Mouse (Mus musculus) ovary, postnatal 36 days (tissue): ENCODE results near the gene Kansl1l.
"Not testable (repeated sequence)": the region's sequence is repeated elsewhere in the genome, so short reads cannot be mapped to it uniquely, and the experiment has no call there.

Source experiments
- DNase-seq: peaks from one replicate; pipeline ENCODE4 v3.0.0; 2022; ENCODE audit warnings: low spot score, mixed read lengths

The Kansl1l gene

GRCm38 (mm10) chr1:66700149-66700692 lies 117.1 kb downstream of the Kansl1l start:
- DNase-seq, result no peak

DNA sequence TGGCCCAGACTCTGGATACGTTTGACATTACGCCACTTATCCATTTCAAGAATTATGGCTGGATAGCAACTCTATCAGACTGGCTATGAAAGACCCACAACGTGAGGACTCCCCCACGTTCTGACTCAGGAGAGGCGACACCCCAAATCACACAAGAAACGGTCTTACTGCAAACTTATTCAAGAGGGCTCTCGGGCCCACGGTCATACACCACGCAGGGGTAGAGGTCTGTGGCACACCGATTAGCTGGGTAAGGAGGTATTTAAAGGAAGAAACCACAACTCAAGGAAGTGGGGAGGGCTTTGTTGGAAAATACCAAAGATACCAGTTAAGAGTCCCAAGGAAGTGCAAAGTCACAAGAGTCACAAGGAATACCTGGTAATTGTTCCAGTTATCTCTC lies 117.7 kb downstream of the Kansl1l start:
- DNase-seq, result not testable (repeated sequence)

GRCm38 (mm10) chr1:66695296-66695695 lies 122.1 kb downstream of the Kansl1l start:
- no peak for DNase-seq

DNA sequence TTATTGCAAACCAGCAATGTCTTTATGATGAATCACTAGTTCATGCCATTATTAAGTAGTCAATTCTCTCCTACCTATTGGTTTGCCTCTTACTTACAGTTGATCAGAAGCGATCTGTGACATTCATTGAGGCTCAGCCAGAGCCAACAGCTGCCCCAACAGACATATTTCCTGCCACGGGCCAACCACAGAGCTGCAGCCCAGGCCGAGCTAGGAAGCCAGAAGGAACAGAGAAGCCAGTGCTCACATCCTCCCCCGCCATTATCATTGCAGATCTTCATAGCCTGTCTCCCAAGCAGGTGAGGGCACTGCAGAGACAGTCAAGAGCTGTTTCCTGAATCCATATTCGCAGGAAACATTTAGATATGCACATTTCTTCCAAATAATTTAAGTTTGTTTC lies 123.1 kb downstream of the Kansl1l start:
- no peak for DNase-seq

DNA sequence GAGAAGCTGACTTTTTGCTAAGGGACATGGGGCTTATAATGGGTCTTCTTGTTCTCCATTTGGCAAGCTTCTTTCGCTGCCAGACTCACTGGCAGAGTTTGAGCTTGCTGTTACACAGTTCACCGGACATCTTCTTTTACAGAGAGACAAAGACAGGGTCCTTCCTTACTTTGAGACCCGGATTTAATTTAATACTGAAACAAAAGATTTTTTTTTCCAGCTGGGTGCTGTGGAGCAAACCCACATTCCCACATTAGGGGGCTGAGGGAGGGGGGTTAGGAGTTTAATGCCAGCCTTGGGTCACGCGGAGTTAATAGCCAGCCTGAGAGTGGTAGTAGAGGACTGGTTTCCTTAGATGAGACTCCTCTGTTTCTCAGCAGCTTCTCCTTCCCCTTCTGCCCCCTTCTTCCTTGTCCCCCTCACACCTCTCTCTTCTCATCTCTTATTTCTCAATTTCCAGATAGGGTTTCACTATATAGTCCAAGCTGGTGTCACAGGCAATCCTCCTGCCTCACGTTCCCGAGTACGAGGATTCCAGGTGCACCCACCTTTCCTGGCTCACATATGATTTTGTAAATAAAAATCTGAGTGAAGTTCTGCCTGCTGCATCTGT lies 124.5 kb downstream of the Kansl1l start:
- DNase-seq, result no peak

DNA sequence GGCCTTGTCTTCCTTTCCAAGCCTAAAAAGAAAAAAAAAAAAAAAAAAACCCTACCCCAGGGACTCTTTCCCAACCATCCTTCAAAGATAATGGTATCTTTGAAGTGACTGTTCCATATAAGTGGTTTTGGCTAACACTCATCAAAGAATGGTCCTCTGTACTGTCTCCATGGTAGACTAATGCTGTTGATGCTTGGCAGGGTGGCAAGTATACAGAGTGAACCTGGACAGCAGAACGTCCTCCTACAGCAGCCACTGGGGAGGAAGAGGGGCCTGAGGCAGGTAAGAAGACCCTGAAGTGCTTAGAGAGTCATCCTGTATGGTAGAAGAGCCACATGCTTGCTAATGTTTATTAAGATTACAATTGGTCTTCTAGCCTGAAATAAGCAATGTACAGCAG lies 125.1 kb downstream of the Kansl1l start:
- no peak for DNase-seq

- DNase-seq, result no peak
Measured at GRCm38 (mm10) chr1:66691772-66692171, 125.6 kb downstream of the Kansl1l start.

- DNase-seq, result no peak
Measured at GRCm38 (mm10) chr1:66682974-66683373, 134.4 kb downstream of the Kansl1l start.

DNA sequence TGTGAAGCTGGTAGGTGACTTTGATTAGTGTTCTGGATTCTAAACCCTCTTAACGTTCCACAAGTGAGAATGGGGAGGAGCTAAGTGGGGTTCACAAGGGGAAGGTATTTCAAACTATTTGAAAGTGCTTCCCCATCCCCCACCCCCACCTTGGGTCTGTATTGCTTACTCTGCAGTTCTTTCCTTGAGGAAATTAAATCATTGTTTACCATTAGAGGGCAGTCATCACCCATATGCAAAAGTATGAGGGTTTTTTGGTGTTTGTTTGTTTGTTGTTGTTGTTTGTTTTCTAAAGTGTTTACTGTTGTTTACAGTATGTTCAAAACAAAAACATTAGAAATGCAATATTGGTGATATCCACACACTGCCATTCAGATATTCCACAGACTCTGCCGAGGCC lies 138.7 kb downstream of the Kansl1l start:
- no peak for DNase-seq

DNA sequence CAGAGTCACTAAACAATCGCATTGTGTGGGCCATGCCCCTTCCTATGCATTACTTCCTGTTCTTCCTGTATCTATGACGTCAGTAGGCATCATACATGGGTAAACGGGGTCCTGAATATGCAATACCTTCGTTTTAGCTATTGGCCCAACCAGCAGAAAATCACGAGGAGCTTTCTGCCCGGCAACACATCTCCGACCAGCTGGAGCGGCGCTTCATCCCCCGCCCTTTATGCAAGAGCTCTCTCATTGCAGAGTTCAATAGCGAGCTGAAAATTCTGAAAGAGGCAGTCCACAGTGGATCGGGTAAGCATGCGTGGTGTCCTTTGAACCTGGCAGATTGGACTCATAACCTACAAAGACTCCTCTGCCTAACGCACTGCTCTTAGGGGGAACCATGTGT lies 139.4 kb downstream of the Kansl1l start:
- no peak for DNase-seq

DNA sequence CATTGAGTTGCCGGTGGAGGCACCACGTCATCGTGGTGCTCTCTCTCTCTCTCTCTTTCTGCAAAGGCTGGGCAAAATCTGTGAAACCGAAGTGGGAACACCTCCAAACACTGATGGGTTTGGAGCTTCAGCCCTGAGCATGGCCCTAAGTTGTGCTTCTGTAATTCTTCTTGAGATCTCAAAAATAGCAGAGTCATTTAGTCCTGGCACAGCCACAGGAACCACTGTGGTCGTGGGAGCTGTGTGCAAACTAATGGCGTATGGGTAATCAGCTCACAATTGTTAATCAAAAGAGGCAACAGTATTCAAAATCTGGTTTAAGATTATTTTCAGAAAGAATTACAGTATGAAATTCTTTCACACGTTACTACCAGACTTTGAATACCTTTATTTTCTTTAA lies 144.6 kb downstream of the Kansl1l start:
- DNase-seq, result no peak

DNA sequence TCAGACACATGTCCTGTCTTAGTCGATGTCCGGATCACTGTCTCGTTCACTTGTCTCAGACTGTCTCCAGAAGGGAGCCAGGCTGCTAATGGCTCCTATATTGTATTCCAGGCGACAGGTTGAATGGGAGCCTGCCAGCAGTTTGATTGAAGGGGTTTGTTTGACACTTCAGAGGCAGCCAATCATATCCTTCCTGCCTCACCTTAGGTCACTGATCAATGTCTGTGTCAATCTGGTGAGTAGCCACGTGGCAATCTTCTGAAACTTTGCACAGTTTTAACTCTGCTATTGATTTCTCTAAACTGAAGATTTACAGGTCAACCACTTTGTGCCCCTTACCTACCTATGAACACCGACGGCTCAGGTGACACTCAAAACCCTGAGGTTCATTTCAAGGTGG lies 145.9 kb downstream of the Kansl1l start:
- DNase-seq, result no peak
